Mouse (Mus musculus) stomach, postnatal 0 days (tissue): ENCODE results near the gene Tmcc2. TPM values are rescaled to one million over a fixed set of nuclear protein-coding genes. Genes with fewer than 3 reads are reported as not detected.

Experiments
- ATAC-seq: fragments of 200-750 bp; cut with Nextera tagmentation; 2 replicates; pipeline ENCODE4 v1.8.0; 2017; ENCODE audit not compliant: low FRiP score, low TSS enrichment
- DNase-seq: peaks from one replicate; pipeline ENCODE4 v3.0.0-alpha.2; 2016; ENCODE audit warnings: low spot score
- H3K27ac ChIP-seq: fragments of 300-500 bp; sonication (generic); replicated peaks from 2 replicates; pipeline ENCODE4 v1.5.1; 2014; ENCODE audit warnings: mild to moderate bottlenecking, control low read depth
- H3K27me3 ChIP-seq: fragments of 300-500 bp; sonication (generic); 2 replicates; pipeline ENCODE4 v1.6.1; 2014; ENCODE audit warnings: low read length; ENCODE audit not compliant: control insufficient read depth, insufficient read depth
- H3K36me3 ChIP-seq: fragments of 300-500 bp; sonication (generic); 2 replicates; pipeline ENCODE4 v1.6.1; 2014; ENCODE audit warnings: low read length, mixed read lengths; ENCODE audit not compliant: control insufficient read depth, insufficient read depth
- H3K4me1 ChIP-seq: fragments of 300-500 bp; sonication (generic); replicated peaks from 2 replicates; pipeline ENCODE4 v1.6.1; 2014; ENCODE audit warnings: antibody characterized with exemption; ENCODE audit not compliant: control insufficient read depth, insufficient read depth
- H3K4me2 ChIP-seq: fragments of 300-500 bp; sonication (generic); replicated peaks from 2 replicates; pipeline ENCODE4 v1.6.1; 2014; ENCODE audit warnings: low read depth, mild to moderate bottlenecking, control low read depth, moderate library complexity
- H3K4me3 ChIP-seq: fragments of 300-500 bp; sonication (generic); 2 replicates; pipeline ENCODE4 v1.5.1; 2014; ENCODE audit warnings: low read depth, low read length, control low read depth
- H3K9ac ChIP-seq: fragments of 300-500 bp; sonication (generic); 2 replicates; pipeline ENCODE4 v1.6.1; 2014; ENCODE audit warnings: mild to moderate bottlenecking, low read length, control low read depth, mixed read lengths
- H3K9me3 ChIP-seq: fragments of 300-500 bp; sonication (generic); 2 replicates; pipeline ENCODE4 v1.6.1; 2016; ENCODE audit warnings: low read length; ENCODE audit not compliant: control insufficient read depth
- CTCF ChIP-seq: IDR thresholded peaks from 2 replicates; pipeline ENCODE4 v1.5.1; 2016; ENCODE audit warnings: antibody characterized with exemption, low read depth, mild to moderate bottlenecking, moderate library complexity
- EP300 ChIP-seq: optimal IDR thresholded peaks from 2 replicates; pipeline ENCODE3; 2016; ENCODE audit warnings: antibody characterized with exemption
- WGBS: fragments of 180-500 bp; shearing (Covaris S2); extraction: QIAGEN DNeasy Blood & Tissue Kit; methylation state at CpG from one replicate; pipeline ENCODE4 v1.1.7; 2014; 5-methylcytosine and 5-hydroxymethylcytosine counted together
- polyA plus RNA-seq: library from polyadenylated mRNA; unstranded; fragments of >200 nt; fragmentation: Nextera tagmentation; extraction: Ambion mirVana; gene quantifications from 2 replicates; pipeline ENCODE4 v1.2.1, GENCODE M21; 2015

Gene Tmcc2
- polyA plus RNA-seq, 1 experiment from 2014 or later, result 2.4 TPM

DNA sequence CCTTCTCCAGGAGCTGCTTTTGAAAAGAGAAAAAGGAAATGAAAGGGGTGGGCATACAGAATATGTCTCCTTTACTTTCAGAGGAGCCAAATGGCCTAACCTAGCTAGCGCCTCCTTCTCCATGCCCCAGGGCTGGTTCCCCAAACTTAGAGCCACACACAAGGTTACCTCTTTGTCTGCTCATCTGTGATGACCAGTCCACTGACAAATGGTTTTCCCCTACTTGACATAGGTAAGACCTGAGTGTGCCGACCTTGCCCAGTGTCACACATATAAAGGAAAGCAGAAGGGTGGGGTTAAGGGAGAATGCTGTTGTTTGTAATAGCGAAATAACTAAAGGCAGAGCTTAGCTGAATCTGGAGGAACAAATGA lies 16.2 kb downstream of the Tmcc2 start:
- TF ChIP-seq CTCF (no peak), EP300 (no peak)
- no peak for ATAC-seq
- Histone ChIP-seq H3K9ac (no peak overlapping the region), H3K36me3 (no peaks in the 10 kb centered on the region), H3K9me3 (no peaks in the 10 kb centered on the region), H3K4me3 (no peak overlapping the region), H3K27ac (no peak overlapping the region), H3K4me1 (peaks cover 13% of the 10 kb centered on the region), H3K4me2 (no peak overlapping the region), H3K27me3 (no peaks in the 10 kb centered on the region)
- DNase-seq, result no peak
- WGBS, result 62% methylated on average over 3 of the region's 3 CpGs

DNA sequence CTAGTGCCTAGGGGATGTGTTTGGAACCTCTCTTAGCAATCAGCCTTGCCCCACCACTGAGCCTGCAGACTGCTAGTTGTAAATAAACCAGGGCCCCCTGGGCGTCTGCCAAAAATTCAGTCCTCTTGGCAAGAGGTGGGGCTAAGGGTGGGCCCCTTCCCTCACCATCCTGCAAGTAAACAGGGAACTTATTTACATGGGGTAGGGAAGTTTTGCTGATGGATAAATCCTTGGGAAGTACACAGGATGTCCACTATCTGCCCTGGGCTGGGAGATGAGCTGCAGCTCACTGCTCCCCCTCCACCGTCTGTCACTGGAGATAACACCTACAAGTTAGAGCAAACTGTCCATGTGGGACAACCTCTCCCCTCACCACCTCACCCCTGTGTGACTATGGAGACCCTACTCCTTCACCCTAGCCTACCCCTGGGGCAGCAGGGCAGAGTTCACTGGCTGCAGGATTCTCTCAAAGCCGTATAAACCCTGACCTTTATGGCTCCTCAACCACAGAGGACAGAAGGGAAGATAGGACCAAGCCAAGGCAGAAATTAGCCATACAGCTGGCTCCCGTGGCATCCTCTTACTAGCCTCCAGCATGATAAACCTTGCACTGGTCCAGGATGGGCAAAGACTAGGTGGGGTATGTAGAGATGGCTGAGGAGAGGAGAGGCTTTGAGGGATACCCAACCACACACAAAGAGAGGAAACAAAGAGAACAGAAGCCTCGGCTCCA lies 16.8 kb downstream of the Tmcc2 start:
- no peaks in the 10 kb centered on the region for H3K36me3 ChIP-seq
- 0 out of 2 replicates have a peak overlapping the region, but pooled peaks have one; percentile 24 for H3K27ac ChIP-seq
- H3K4me1 ChIP-seq, result peaks cover 13% of the 10 kb centered on the region
- ATAC-seq (0 out of 2 replicates have a peak, but pooled peaks have one; percentile 6), DNase-seq (no peak)
- H3K9me3 ChIP-seq, result no peaks in the 10 kb centered on the region
- no peaks in the 10 kb centered on the region for H3K27me3 ChIP-seq
- H3K4me2 ChIP-seq, result no peak overlapping the region
- no peak for TF ChIP-seq CTCF
- no peak for TF ChIP-seq EP300
- no peak overlapping the region for H3K9ac ChIP-seq
- no peak overlapping the region for H3K4me3 ChIP-seq
- 39% methylated on average over 5 of the region's 5 CpGs for WGBS

DNA sequence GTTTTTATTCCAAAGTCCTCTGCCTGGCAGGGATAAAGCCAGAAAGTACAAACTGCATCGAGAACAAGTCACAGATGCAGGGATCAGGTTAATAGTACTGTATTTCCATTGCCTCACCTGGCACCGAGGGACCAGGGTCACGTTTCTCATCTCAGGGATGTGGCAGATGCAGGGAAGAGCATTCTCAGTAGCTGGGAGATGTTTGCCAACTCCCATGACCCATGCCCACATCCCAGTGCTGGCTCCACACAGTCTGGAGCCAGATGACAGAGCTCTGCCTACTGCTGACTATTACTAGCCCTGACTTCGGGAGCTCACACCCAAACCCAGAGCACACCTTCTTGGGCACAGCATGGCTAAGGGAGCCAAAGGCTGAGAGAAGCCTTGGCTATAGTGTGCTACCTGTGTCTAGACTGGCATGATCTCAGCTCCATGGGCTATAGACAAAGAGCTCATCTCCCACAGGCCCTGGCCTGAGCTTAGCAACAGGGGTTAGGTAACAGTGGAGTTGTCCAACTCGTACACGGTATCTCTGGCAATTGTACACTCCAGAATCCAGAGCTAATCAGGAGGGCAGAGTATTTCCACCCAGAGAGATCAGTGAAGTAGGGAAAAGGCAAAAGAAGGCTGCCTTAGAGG lies 18.1 kb downstream of the Tmcc2 start:
- no peaks in the 10 kb centered on the region for H3K9me3 ChIP-seq
- no peak overlapping the region for H3K4me3 ChIP-seq
- 85% methylated on average over 6 of the region's 6 CpGs for WGBS
- no peak overlapping the region for H3K9ac ChIP-seq
- no peak overlapping the region for H3K4me2 ChIP-seq
- TF ChIP-seq EP300, result no peak
- no peak for TF ChIP-seq CTCF
- peaks cover 13% of the 10 kb centered on the region for H3K4me1 ChIP-seq
- no peaks in the 10 kb centered on the region for H3K36me3 ChIP-seq
- no peaks in the 10 kb centered on the region for H3K27me3 ChIP-seq
- ATAC-seq (no peak), DNase-seq (no peak)
- 0 out of 2 replicates have a peak overlapping the region, but pooled peaks have one; percentile 1 for H3K27ac ChIP-seq

DNA sequence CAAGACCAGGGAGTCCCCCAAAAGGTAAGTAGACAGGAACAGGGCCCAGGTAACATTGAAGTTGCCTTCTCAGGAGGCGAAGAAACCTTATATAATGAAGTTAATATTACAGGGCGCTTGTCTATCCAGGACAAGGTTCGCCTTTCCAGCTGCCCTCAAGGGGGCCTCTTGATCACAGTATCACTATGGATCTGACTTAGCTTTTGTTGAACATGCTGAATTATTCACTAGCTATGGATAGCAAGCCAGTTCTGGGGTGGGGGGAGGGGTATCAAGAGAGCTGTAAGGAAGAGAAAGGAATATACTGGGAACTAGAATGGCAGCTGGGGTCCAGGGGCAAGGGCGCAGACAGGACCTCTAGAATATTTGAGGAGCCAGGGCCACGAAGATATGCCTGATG lies 18.7 kb downstream of the Tmcc2 start:
- no peak; the same call in 1 of the 2 replicates for TF ChIP-seq CTCF
- no peak for TF ChIP-seq EP300
- H3K4me1 ChIP-seq, result peaks cover 13% of the 10 kb centered on the region
- ATAC-seq (no peak), DNase-seq (no peak)
- H3K4me3 ChIP-seq, result no peak overlapping the region
- no peaks in the 10 kb centered on the region for H3K9me3 ChIP-seq
- no peaks in the 10 kb centered on the region for H3K27me3 ChIP-seq
- no peak overlapping the region for H3K9ac ChIP-seq
- WGBS, result 84% methylated on average over 5 of the region's 5 CpGs
- no peak overlapping the region for H3K4me2 ChIP-seq
- H3K36me3 ChIP-seq, result no peaks in the 10 kb centered on the region
- H3K27ac ChIP-seq, result 0 out of 2 replicates have a peak overlapping the region, but pooled peaks have one; percentile 13

DNA sequence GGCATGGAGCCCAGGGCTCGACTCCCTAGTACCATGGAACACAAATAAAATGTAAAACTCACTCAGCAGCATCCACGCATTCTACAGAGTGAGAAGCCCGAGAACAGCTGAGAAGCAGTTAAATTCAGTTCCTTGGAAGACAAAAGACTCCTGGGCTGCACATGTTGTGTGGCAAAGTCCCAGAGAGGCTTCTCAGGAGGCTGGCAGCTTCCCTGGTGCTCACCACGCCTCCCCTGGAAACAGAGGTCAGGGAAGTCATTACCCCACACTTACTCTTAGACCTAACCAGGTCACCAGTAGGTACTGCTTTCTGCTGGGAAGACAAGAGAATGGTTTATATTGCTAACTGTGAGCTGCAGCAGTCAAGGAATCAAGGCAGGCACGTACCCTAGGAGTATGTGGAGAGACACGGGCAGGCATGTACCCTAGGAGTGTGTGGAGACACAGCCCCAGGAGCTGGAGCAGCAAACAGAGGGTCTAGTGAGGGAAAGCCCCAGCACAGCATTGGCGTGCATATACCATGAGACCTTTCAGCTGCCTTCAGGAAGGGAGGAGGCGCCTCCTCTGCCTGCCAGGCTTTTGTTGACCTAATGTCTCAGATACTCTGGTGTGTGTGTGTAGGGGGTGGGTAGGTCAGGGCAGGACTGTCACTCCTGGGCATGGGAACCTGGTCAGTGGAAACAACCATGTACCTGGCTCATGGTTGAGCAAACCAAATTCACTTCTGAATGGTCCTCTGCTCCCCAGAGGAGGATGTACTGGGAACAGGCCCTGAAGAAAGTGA lies 19.6 kb downstream of the Tmcc2 start:
- Histone ChIP-seq H3K4me1 (peaks cover 13% of the 10 kb centered on the region), H3K36me3 (no peaks in the 10 kb centered on the region), H3K9me3 (no peaks in the 10 kb centered on the region), H3K4me3 (no peak overlapping the region), H3K27ac (peak overlapping the region; percentile 40; the same call in 1 of the 2 replicates), H3K27me3 (no peaks in the 10 kb centered on the region), H3K4me2 (no peak overlapping the region), H3K9ac (no peak overlapping the region)
- ATAC-seq, result peak; percentile 80
- 47% methylated on average over 8 of the region's 8 CpGs for WGBS
- TF ChIP-seq CTCF (no peak), EP300 (no peak)
- peak; percentile 68 for DNase-seq
